Mouse (Mus musculus): ENCODE data around the gene Heatr4. TPM values are rescaled to one million over a fixed set of nuclear protein-coding genes. Genes with fewer than 3 reads are reported as not detected.

Heatr4 gene
- polyA plus RNA-seq, 1 experiment from 2014 or later, result not detected

- Histone ChIP-seq H3K9me3 (ENCODE audit: control insufficient read depth, low read length) (0 out of 2 replicates have a peak, but pooled peaks cover 4% of the 10 kb centered on the region), H3K4me3 (ENCODE audit: control insufficient read depth in 1 of 2, insufficient read depth in 1 of 2, low read depth in 1 of 2, low read length in 2 of 2) (no peak overlapping the region), H3K27me3 (ENCODE audit: control insufficient read depth, insufficient read depth, low read length) (no peaks in the 10 kb centered on the region), H3K4me2 (ENCODE audit: low read length) (no peak overlapping the region), H3K36me3 (ENCODE audit: control insufficient read depth, insufficient read depth, low read length) (no peaks in the 10 kb centered on the region), H3K9ac (ENCODE audit: low read length) (no peak overlapping the region), H3K27ac (replicated peaks in 1 of 2; ENCODE audit: control insufficient read depth in 1 of 2, insufficient read depth in 1 of 2, low read depth in 2 of 2, low read length in 2 of 2) (no peak overlapping the region), H3K4me1 (ENCODE audit: control insufficient read depth in 2 of 2, insufficient read depth in 2 of 2, low read length in 2 of 2) (no peaks in the 10 kb centered on the region)
- ATAC-seq (ENCODE audit: insufficient number of reproducible peaks, insufficient read depth, low FRiP score, low read depth), result 0 out of 2 replicates have a peak, but pooled peaks have one; percentile 47
- 69% methylated on average over 2 of the region's 2 CpGs for WGBS
Measured at GRCm38 (mm10) chr12:83972117-83972516, 12.5 kb downstream of the Heatr4 start.

- Histone ChIP-seq H3K27ac (replicated peaks in 1 of 2; ENCODE audit: control insufficient read depth in 1 of 2, insufficient read depth in 1 of 2, low read depth in 2 of 2, low read length in 2 of 2) (no peak overlapping the region), H3K9ac (ENCODE audit: low read length) (no peak overlapping the region), H3K27me3 (ENCODE audit: control insufficient read depth, insufficient read depth, low read length) (no peaks in the 10 kb centered on the region), H3K9me3 (ENCODE audit: control insufficient read depth, low read length) (no peaks in the 10 kb centered on the region), H3K4me2 (ENCODE audit: low read length) (no peak overlapping the region), H3K4me1 (ENCODE audit: control insufficient read depth in 2 of 2, insufficient read depth in 2 of 2, low read length in 2 of 2) (no peaks in the 10 kb centered on the region), H3K4me3 (ENCODE audit: control insufficient read depth in 1 of 2, insufficient read depth in 1 of 2, low read depth in 1 of 2, low read length in 2 of 2) (no peak overlapping the region), H3K36me3 (ENCODE audit: control insufficient read depth, insufficient read depth, low read length) (no peaks in the 10 kb centered on the region)
- whole genome bisulfite sequencing, result 64% methylated on average over 7 of the region's 7 CpGs
- no peak for ATAC-seq (ENCODE audit: insufficient number of reproducible peaks, insufficient read depth, low FRiP score, low read depth)
Measured at GRCm38 (mm10) chr12:83965235-83965634, 19.4 kb downstream of the Heatr4 start.

GRCm38 (mm10) chr12:83958278-83958677 lies 26.4 kb downstream of the Heatr4 start:
- ATAC-seq (ENCODE audit: insufficient number of reproducible peaks, insufficient read depth, low FRiP score, low read depth), result no peak
- no peak overlapping the region for H3K4me2 ChIP-seq (ENCODE audit: low read length)
- H3K9ac ChIP-seq (ENCODE audit: low read length), result no peak overlapping the region
- H3K36me3 ChIP-seq (ENCODE audit: control insufficient read depth, insufficient read depth, low read length), result peaks cover 4% of the 10 kb centered on the region
- H3K27ac ChIP-seq (replicated peaks in 1 of 2; ENCODE audit: control insufficient read depth in 1 of 2, insufficient read depth in 1 of 2, low read depth in 2 of 2, low read length in 2 of 2), result no peak overlapping the region
- H3K9me3 ChIP-seq (ENCODE audit: control insufficient read depth, low read length), result no peaks in the 10 kb centered on the region
- 90% methylated on average over 9 of the region's 9 CpGs for WGBS
- H3K4me3 ChIP-seq (ENCODE audit: control insufficient read depth in 1 of 2, insufficient read depth in 1 of 2, low read depth in 1 of 2, low read length in 2 of 2), result no peak overlapping the region
- H3K4me1 ChIP-seq (ENCODE audit: control insufficient read depth in 2 of 2, insufficient read depth in 2 of 2, low read length in 2 of 2), result peaks cover 0 to 3% of the 10 kb centered on the region in 2 experiments; a peak in 1 of 4 replicates
- no peaks in the 10 kb centered on the region for H3K27me3 ChIP-seq (ENCODE audit: control insufficient read depth, insufficient read depth, low read length)

GRCm38 (mm10) chr12:83951711-83952575 lies 32.7 kb downstream of the Heatr4 start:
- 35% methylated on average over 32 of the region's 32 CpGs for WGBS
- H3K27me3 ChIP-seq (ENCODE audit: control insufficient read depth, insufficient read depth, low read length), result no peaks in the 10 kb centered on the region
- H3K27ac ChIP-seq (replicated peaks in 1 of 2; ENCODE audit: control insufficient read depth in 1 of 2, insufficient read depth in 1 of 2, low read depth in 2 of 2, low read length in 2 of 2), result no peak overlapping the region
- peak overlapping the region; percentile 86 for H3K9ac ChIP-seq (ENCODE audit: low read length)
- H3K4me2 ChIP-seq (ENCODE audit: low read length), result peak overlapping the region; percentile 98
- no peak for ATAC-seq (ENCODE audit: insufficient number of reproducible peaks, insufficient read depth, low FRiP score, low read depth)
- H3K9me3 ChIP-seq (ENCODE audit: control insufficient read depth, low read length), result no peaks in the 10 kb centered on the region
- H3K36me3 ChIP-seq (ENCODE audit: control insufficient read depth, insufficient read depth, low read length), result peaks cover 18% of the 10 kb centered on the region
- H3K4me3 ChIP-seq (ENCODE audit: control insufficient read depth in 1 of 2, insufficient read depth in 1 of 2, low read depth in 1 of 2, low read length in 2 of 2), result peak overlapping the region; percentile 75 to 92
- peaks cover 13 to 17% of the 10 kb centered on the region in 2 experiments for H3K4me1 ChIP-seq (ENCODE audit: control insufficient read depth in 2 of 2, insufficient read depth in 2 of 2, low read length in 2 of 2)

- peak overlapping the region; percentile 75 to 92 for H3K4me3 ChIP-seq (ENCODE audit: control insufficient read depth in 1 of 2, insufficient read depth in 1 of 2, low read depth in 1 of 2, low read length in 2 of 2)
- H3K4me2 ChIP-seq (ENCODE audit: low read length), result peak overlapping the region; percentile 98
- ATAC-seq (ENCODE audit: insufficient number of reproducible peaks, insufficient read depth, low FRiP score, low read depth), result peak; percentile 60
- peak overlapping the region; percentile 53 to 72 for H3K27ac ChIP-seq (replicated peaks in 1 of 2; ENCODE audit: control insufficient read depth in 1 of 2, insufficient read depth in 1 of 2, low read depth in 2 of 2, low read length in 2 of 2)
- under 1% methylated on average over 106 of the region's 116 CpGs for WGBS
- H3K27me3 ChIP-seq (ENCODE audit: control insufficient read depth, insufficient read depth, low read length), result no peaks in the 10 kb centered on the region
- peaks cover 13 to 17% of the 10 kb centered on the region in 2 experiments for H3K4me1 ChIP-seq (ENCODE audit: control insufficient read depth in 2 of 2, insufficient read depth in 2 of 2, low read length in 2 of 2)
- H3K9me3 ChIP-seq (ENCODE audit: control insufficient read depth, low read length), result no peaks in the 10 kb centered on the region
- H3K9ac ChIP-seq (ENCODE audit: low read length), result peak overlapping the region; percentile 86
- peaks cover 18% of the 10 kb centered on the region for H3K36me3 ChIP-seq (ENCODE audit: control insufficient read depth, insufficient read depth, low read length)
Measured at GRCm38 (mm10) chr12:83950840-83951701, 33.6 kb downstream of the Heatr4 start.

GRCm38 (mm10) chr12:83950493-83950839 lies 34.2 kb downstream of the Heatr4 start, which contains the start of gene Riox1:
TSS of gene Riox1 (plus strand) at chr12:83950608.
- peak; percentile 87 for ATAC-seq (ENCODE audit: insufficient number of reproducible peaks, insufficient read depth, low FRiP score, low read depth)
- Histone ChIP-seq H3K4me3 (ENCODE audit: control insufficient read depth in 1 of 2, insufficient read depth in 1 of 2, low read depth in 1 of 2, low read length in 2 of 2) (peak within 1 kb of the TSS; percentile 75 to 92), H3K36me3 (ENCODE audit: control insufficient read depth, insufficient read depth, low read length) (peaks cover 18% of the 10 kb centered on the region), H3K27me3 (ENCODE audit: control insufficient read depth, insufficient read depth, low read length) (no peaks in the 10 kb centered on the region), H3K27ac (replicated peaks in 1 of 2; ENCODE audit: control insufficient read depth in 1 of 2, insufficient read depth in 1 of 2, low read depth in 2 of 2, low read length in 2 of 2) (peak within 1 kb of the TSS; percentile 53 to 72), H3K9me3 (ENCODE audit: control insufficient read depth, low read length) (no peaks in the 10 kb centered on the region), H3K4me1 (ENCODE audit: control insufficient read depth in 2 of 2, insufficient read depth in 2 of 2, low read length in 2 of 2) (peaks cover 13 to 17% of the 10 kb centered on the region in 2 experiments), H3K9ac (ENCODE audit: low read length) (peak within 1 kb of the TSS; percentile 86), H3K4me2 (ENCODE audit: low read length) (peak within 1 kb of the TSS; percentile 98)
- WGBS, result 0% methylated on average over 37 of the region's 37 CpGs

- WGBS, result 28% methylated on average over 11 of the region's 11 CpGs
- peaks cover 13 to 17% of the 10 kb centered on the region in 2 experiments for H3K4me1 ChIP-seq (ENCODE audit: control insufficient read depth in 2 of 2, insufficient read depth in 2 of 2, low read length in 2 of 2)
- no peak for ATAC-seq (ENCODE audit: insufficient number of reproducible peaks, insufficient read depth, low FRiP score, low read depth)
- H3K36me3 ChIP-seq (ENCODE audit: control insufficient read depth, insufficient read depth, low read length), result peaks cover 18% of the 10 kb centered on the region
- H3K27me3 ChIP-seq (ENCODE audit: control insufficient read depth, insufficient read depth, low read length), result no peaks in the 10 kb centered on the region
- peak overlapping the region; percentile 75 to 92 for H3K4me3 ChIP-seq (ENCODE audit: control insufficient read depth in 1 of 2, insufficient read depth in 1 of 2, low read depth in 1 of 2, low read length in 2 of 2)
- H3K9me3 ChIP-seq (ENCODE audit: control insufficient read depth, low read length), result no peaks in the 10 kb centered on the region
- peak overlapping the region; percentile 98 for H3K4me2 ChIP-seq (ENCODE audit: low read length)
- H3K9ac ChIP-seq (ENCODE audit: low read length), result peak overlapping the region; percentile 86
- H3K27ac ChIP-seq (replicated peaks in 1 of 2; ENCODE audit: control insufficient read depth in 1 of 2, insufficient read depth in 1 of 2, low read depth in 2 of 2, low read length in 2 of 2), result peak overlapping the region in 1 of 2 experiments; percentile 72; a peak in 1 of 4 replicates
Measured at GRCm38 (mm10) chr12:83949776-83950492, 34.7 kb downstream of the Heatr4 start.
